Mouse (Mus musculus) cerebellum, postnatal 25 days (tissue): Measurements from ENCODE around the gene Gabpb1.

Source experiments
- DNase-seq, 2 experiments: peaks; one replicate each; pipeline ENCODE4 v3.0.0; 2021; ENCODE audit warnings: mixed read lengths in 2 of 2

Gabpb1 gene

DNA sequence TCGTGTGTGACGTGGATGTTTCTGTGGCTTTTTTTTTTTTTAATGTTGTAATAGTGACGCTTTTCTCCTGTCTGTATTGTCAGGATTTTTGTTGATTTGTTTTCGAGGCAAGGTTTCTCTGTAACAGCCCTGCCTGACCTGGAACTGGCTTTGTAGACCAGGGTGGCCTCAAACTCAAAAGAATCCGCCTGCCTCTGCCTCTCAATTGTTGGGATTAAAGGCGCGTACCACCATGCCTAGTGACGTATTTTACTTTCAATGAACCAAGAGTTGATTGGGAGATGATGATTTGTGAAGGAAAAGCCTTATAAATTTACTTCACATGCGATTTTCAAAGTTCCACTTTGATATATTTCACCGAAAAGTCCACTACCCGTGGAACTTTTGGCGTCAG, at the start of gene Gabpb1:
Gene Gabpb1, minus strand, starts transcription at position 216 of the 394 bp plus-strand sequence.
- DNase-seq: no peak

DNA sequence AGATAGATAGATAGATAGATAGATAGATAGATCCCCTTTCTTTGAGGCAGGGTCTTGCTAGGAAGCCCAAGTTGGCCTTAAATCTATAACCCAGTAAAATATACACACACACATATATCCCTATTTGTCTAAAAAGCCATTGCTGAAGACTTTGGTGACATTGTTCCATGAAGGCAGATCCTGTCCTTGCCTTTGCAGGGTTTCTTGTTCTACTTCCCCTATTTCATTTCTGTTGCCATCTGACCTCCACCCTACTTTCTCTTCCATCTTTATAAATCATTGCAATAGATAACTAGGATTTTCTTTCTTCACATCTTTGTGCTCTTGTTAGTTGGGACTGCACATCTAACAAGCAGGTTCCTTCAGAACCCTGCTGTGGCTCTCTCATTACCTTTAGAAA, 36.8 kb upstream of the Gabpb1 start:
- no peak for DNase-seq

- DNase-seq: no peak
Measured at GRCm38 (mm10) chr2:126712526-126712925, 36.4 kb upstream of the Gabpb1 start.

GRCm38 (mm10) chr2:126708361-126708760, 32.2 kb upstream of the Gabpb1 start:
- DNase-seq: no peak

DNA sequence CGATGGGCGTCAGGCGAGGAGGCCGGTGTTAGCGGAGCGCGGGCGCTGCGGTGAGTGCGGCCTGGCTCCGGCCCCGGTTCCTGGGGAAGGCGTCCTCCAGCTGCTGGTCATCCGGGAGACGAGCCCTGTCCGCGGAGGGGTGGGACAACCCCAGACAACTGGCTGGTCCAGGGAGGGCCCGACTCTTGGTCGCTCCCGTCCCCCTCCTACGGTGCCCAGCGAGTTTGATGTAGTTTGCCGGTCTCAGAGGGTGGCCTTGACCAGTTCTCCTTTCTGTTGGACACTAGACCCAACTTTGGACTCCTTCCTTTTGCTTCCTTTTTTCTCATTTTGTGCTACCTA, 31.3 kb upstream of the Gabpb1 start:
- DNase-seq: no peak

GRCm38 (mm10) chr2:126706759-126707437, 30.8 kb upstream of the Gabpb1 start, which contains the start of gene Usp8:
Usp8 (plus strand) TSS chr2:126707328.
- DNase-seq: peak; percentile 97 to 98

GRCm38 (mm10) chr2:126695285-126695684, 19.1 kb upstream of the Gabpb1 start:
- DNase-seq: no peak

- no peak for DNase-seq
Measured at GRCm38 (mm10) chr2:126691290-126691689, 15.2 kb upstream of the Gabpb1 start.

GRCm38 (mm10) chr2:126682937-126683336, 6.8 kb upstream of the Gabpb1 start:
- no peak for DNase-seq

- DNase-seq: no peak
Measured at GRCm38 (mm10) chr2:126682333-126682732, 6.2 kb upstream of the Gabpb1 start.

- no peak for DNase-seq
Measured at GRCm38 (mm10) chr2:126677366-126677765, 1.2 kb upstream of the Gabpb1 start.

DNA sequence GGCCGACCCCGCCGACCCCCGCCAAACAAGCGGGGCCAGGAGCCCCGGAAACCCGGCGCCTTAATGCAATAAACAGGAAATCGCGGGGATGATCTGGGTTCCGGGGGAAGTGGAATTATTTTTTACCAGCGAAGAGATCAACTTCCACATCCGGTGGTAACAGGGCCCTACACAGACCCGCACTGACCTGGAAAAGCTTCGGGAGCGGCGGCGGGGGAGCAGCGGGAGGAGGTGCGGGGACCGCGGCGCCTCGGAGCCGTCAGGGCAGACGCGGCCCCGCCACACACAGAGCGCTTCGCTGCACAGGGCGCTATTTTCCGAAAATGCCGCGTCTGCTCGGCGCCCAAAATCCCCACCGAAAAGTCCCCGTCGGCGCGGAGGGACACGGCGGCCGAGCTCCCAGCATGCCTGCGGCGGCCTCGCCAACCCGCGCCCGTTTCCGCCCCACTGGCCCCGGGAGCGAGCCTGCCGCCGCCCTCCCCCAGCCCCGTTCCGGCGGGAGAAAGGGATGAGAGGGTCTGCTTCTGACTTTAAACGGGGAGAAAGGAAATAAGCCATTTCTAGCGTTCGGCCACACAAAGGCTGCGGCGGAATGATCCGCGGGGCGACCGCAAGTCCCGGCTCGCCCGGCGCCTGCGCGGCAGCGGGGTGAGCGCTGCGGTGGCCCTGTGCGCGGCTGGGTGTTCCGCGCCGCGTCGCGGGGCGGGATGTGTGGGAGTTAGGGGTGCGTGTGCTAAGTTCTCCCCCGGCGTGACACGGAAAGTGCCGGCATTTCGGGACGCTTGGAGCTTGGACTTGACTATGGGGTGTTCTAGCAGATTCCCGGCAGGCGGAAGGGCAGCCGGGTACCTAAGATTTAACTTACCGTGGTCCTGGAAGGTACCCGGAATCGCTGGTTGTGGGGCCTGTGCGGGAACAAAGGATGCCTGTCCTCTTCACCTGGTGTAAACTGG, 692 bp downstream of the Gabpb1 start:
- peak; percentile 92 to 96 for DNase-seq

DNA sequence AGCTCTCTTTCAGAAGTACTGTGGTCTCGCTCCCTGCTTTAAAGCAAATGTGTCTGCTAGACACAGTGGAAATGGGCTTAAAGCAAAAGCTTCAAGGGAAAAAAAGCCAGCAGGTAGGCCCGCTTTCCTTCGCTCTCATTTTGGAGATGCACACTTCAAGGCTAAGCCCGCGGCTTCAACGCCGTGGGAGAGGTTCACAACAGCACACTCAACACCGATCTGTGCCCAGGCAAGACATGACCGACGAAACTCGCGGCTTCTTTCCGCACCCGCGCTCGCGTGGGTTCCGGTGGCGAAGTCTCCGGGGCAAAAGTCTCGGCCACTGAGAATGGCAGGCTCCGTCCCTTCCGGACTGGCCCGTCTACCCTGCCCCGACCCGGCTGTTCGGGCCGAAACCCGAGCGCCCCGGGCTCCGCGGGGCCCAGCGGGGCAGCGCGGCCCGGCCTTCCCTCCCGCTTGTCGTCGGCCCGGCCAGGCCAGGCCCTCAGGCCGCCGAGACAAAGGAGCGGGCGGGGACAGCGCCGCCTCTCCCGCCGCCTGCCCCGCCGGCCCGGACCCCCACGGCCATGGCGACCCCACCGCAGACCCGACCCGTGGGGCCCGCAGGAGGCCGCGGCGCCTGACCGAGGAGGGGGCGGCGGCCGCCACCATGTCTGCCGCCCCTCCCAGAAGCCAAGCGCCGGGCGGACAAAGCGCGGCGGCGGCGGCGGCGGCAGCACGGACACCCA, 1.5 kb downstream of the Gabpb1 start:
- DNase-seq: peak; percentile 60 to 69

DNA sequence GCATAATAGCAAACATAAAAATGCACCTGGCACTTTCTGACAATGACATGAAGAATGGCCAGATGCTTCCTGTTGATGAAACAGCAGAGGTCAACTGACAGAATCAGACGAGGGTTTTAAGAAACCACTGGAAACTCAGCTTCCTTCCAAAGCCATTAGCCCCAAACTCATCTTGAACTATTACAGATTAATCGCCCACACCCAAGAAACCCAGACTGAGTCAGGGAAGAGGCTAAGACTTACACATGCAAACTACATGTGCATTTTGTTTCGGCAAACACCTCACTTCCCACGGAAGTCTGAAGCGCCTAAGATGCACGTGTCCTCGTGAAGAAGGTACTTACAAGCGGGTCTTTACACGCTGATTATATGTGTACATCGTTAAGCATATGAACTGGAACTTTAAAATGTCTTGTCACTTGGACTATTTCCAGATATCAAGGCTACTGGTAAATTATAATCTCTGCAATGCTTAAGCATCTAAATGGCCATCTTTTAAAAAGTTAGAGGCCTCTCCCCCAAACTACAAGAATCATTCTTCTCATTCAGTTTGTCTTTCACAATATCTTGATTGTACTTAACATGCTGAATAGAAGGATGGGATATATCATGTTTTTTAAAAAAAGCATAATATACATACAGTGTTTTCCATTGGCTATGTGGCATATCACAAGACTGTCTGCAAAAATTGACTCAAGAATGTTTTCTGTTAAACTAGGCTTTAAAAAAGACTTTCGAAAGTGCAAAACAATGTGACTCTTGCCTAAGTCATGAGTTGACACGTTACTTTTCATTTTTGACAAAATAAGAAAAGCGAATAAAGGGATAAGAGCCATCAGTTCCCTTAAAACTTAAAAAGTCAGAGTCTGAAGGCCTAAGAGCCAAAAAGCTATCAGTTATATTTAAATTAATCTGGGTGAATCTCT, 2.6 kb downstream of the Gabpb1 start:
- no peak for DNase-seq

DNA sequence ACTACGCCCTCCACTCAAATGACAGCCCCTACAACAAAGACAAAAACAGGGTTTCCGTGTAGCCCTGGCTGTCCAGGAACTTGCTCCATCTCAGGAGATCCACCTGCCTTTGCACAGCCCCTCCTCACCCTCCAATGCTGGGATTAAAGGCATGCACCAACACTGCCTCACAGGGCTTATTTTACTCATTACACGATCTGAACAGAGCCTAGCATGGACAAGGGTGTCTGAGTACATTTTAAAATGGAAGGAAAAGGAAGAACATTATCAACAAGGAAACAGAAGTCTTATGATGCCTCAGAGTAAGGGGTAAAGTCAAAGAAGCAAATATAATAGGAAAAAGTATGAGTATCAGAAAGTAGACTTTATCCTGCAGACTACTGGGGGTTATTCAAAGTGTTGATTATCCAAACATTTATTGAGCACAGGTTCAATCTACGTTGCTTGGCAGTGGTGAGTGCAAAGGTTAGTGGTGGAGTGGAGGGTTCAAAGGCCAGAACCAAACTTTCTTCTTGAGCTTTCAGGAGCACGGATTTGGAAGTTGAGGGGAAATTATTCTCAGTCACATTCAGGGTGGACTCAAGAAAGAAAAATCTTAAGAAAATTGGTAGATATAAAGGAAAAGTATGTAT, 7.4 kb downstream of the Gabpb1 start:
- DNase-seq: no peak

- no peak for DNase-seq
Measured at GRCm38 (mm10) chr2:126665984-126666383, 10.2 kb downstream of the Gabpb1 start.

DNA sequence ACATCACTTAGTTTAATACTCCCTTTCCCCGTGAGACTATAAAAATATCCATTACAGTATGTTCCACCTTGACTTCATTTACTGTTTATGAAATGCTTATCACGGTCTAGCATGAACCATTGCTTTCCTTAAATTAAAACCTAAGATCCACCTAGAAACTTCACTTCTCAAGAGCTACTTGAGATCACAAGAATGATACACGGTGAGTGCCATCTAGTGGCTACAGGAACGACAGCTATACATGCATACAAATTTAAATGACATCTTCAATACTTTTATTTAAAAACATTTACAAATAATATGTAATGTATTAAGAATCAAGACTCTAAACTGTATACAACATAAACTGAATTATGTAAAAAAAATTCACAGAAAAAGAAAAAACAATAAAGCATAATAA, 12.7 kb downstream of the Gabpb1 start:
- DNase-seq: peak in 1 of 2 experiments; percentile 46

DNA sequence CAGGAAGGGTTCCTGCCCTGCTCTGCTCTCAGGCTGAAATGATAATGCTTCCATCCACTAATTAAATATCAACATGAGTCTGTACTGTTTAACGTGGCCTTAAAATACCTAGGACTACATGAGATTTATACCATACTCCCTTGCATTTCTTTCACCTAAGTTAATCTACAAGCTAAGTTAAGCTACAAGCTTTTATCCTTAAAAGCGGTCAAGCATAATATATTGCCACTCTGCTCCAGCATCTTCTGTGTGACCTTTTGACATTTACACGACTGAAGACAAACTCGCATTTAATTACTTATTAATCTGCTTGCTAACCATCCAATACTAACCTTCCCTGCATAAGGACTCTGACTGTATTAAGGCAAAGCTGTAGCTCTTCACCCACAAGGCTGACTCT, 23.2 kb downstream of the Gabpb1 start:
- DNase-seq: no peak

- DNase-seq: no peak
Measured at GRCm38 (mm10) chr2:126647762-126648161, 28.4 kb downstream of the Gabpb1 start.

GRCm38 (mm10) chr2:126646461-126646860, 29.7 kb downstream of the Gabpb1 start:
- DNase-seq: no peak

GRCm38 (mm10) chr2:126644768-126645167, 31.4 kb downstream of the Gabpb1 start:
- no peak for DNase-seq

DNA sequence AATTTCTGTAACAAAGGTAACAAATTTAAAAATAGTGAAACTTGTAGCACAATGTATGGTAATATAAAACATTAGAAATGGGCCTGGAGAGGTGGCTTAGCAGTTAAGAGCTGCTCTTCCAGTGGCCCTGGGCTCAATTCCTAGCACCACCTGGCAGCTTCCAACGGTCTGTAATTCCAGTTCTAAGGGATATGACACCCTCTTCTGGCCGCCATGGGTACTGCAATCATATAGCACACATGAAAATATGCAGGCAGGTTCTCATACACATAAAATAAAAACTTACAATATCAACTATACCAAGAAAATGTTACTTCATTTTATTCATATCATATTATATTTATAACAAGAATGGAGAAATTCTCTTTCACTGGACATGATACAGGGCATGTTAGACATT, 35.8 kb downstream of the Gabpb1 start:
- DNase-seq: no peak
